Mouse (Mus musculus) embryonic facial prominence, embryonic 11.5 days (tissue): ENCODE measurements around the gene Gm14139. TPM values are rescaled to one million over a fixed set of nuclear protein-coding genes. Genes with fewer than 3 reads are reported as not detected.
"Not testable (repeated sequence)": the region's sequence is repeated elsewhere in the genome, so short reads cannot be mapped to it uniquely, and the experiment has no call there.

Experiments
- ATAC-seq: fragments of 200-750 bp; cut with Nextera tagmentation; replicated peaks from 2 replicates; pipeline ENCODE4 v1.8.0; 2017; ENCODE audit warnings: low read depth; ENCODE audit not compliant: insufficient number of reproducible peaks, low FRiP score, low TSS enrichment
- DNase-seq: peaks from one replicate; pipeline ENCODE4 v3.0.0-alpha.2; 2015; ENCODE audit warnings: low spot score
- H3K27ac ChIP-seq: fragments of 300-500 bp; sonication (generic); replicated peaks from 2 replicates; pipeline ENCODE4 v1.5.1; 2014; ENCODE audit warnings: mild to moderate bottlenecking, low read depth, low read length, control low read depth
- H3K27me3 ChIP-seq: fragments of 300-500 bp; sonication (generic); 2 replicates; pipeline ENCODE4 v1.6.1; 2014; ENCODE audit warnings: mild to moderate bottlenecking, low read length, moderate library complexity, mixed read lengths; ENCODE audit not compliant: control insufficient read depth, insufficient read depth
- H3K36me3 ChIP-seq: fragments of 300-500 bp; sonication (generic); replicated peaks from 2 replicates; pipeline ENCODE4 v1.6.1; 2014; ENCODE audit warnings: low read depth, mild to moderate bottlenecking, low read length, moderate library complexity, mixed read lengths; ENCODE audit not compliant: control insufficient read depth, insufficient read depth
- H3K4me1 ChIP-seq: fragments of 300-500 bp; sonication (generic); 2 replicates; pipeline ENCODE4 v1.6.1; 2014; ENCODE audit warnings: low read length, mixed read lengths; ENCODE audit not compliant: control insufficient read depth, insufficient read depth
- H3K4me2 ChIP-seq: fragments of 300-500 bp; sonication (generic); 2 replicates; pipeline ENCODE4 v1.6.1; 2014; ENCODE audit warnings: low read depth, mild to moderate bottlenecking, control low read depth, low read length, moderate library complexity
- H3K4me3 ChIP-seq: fragments of 300-500 bp; sonication (generic); 2 replicates; pipeline ENCODE4 v1.5.1; 2014; ENCODE audit warnings: low read depth, low read length, control low read depth
- H3K9ac ChIP-seq: fragments of 300-500 bp; sonication (generic); replicated peaks from 2 replicates; pipeline ENCODE4 v1.6.1; 2014; ENCODE audit warnings: mild to moderate bottlenecking, control low read depth, low read length
- H3K9me3 ChIP-seq: fragments of 300-500 bp; sonication (generic); replicated peaks from 2 replicates; pipeline ENCODE4 v1.6.1; 2016; ENCODE audit warnings: mild to moderate bottlenecking, low read length, inconsistent platforms, mixed read lengths; ENCODE audit not compliant: control insufficient read depth
- WGBS: fragments of 180-500 bp; shearing (Covaris S2); extraction: QIAGEN DNeasy Blood & Tissue Kit; methylation state at CpG from one replicate; pipeline ENCODE4 v1.1.7; 2014; 5-methylcytosine and 5-hydroxymethylcytosine counted together
- polyA plus RNA-seq: library from polyadenylated mRNA; unstranded; fragments of >200 nt; fragmentation: Nextera tagmentation; extraction: Ambion mirVana; gene quantifications from 2 replicates; pipeline ENCODE4 v1.2.1, GENCODE M21; 2014

Gm14139 gene
- polyA plus RNA-seq, 1 experiment from 2014 or later: not detected

DNA sequence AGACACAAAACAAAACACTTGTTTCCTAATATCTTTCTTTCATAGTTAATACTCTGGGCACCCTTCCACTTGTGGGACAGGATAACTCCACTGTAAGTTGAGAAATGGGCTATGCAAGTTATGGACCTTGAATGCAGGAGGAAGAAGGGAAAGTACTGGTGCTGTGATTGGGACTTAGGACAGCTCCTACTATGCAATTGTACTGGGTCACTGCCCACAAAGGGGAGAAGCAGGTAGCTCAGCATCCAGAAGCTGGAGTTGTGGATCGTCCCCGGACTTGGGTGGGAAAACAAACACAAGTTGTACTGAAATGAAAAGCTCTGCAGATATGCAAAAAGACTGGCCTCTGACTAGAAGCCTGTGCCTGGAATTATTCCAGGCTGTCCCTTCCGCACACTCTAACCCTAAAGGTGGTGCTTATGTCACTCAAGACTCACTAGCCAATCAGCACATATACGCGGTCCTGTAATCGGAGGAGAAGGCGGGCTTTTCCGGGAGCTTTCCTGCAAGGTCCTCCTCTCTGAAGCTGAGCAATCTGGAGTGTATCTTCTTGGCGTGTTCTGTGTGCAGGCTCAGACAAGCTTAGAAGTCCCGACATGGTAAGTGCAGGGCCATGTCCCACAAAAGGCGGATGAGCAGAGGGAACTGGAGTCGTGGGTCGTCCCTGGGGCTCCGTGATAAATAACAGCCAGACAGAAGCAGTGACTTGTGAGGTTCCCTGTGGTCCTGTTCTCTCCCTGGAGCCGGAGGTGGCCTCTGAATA, 36.2 kb downstream of the Gm14139 start, which contains the start of gene Zfp937:
TSS of gene Zfp937 (plus strand) at position 474 of the 763 bp plus-strand sequence.
- H3K4me3 ChIP-seq: peak within 1 kb of the TSS; percentile 37
- peak within 1 kb of the TSS; percentile 29 for H3K4me2 ChIP-seq
- ATAC-seq (peak; percentile 100), DNase-seq (peak; percentile 57)
- H3K36me3 ChIP-seq, H3K27me3 ChIP-seq, H3K27ac ChIP-seq, H3K4me1 ChIP-seq, H3K9me3 ChIP-seq: not testable (repeated sequence)
- WGBS: 0% methylated on average over 15 of the region's 15 CpGs
- H3K9ac ChIP-seq: peak within 1 kb of the TSS; percentile 55

DNA sequence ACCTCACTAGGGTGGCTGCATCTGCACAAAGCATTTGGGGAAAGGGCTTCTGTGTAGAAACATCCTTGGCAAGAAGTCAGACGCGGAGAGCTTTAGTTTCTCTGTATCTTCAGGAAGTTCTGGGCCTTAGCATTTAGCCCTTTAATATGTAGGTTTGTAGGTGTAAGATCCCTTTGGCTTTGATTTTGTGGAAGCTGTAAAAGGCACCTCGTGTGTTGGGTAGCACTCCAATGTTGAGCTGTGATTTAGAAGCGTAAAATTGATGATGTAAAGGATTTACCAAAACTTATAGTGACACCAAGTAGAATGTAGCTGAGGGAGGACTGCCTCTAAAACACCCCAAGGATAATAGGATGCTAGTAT, 36.8 kb downstream of the Gm14139 start:
- Histone ChIP-seq H3K9ac (peak overlapping the region; percentile 55), H3K4me3 (peak overlapping the region; percentile 37), H3K4me2 (peak overlapping the region; percentile 21; the same call in 1 of the 2 replicates)
- H3K36me3 ChIP-seq, H3K27me3 ChIP-seq, H3K9me3 ChIP-seq, H3K4me1 ChIP-seq, ATAC-seq, H3K27ac ChIP-seq: not testable (repeated sequence)
- DNase-seq: peak; percentile 3
- 18% methylated on average over 4 of the region's 4 CpGs for WGBS

DNA sequence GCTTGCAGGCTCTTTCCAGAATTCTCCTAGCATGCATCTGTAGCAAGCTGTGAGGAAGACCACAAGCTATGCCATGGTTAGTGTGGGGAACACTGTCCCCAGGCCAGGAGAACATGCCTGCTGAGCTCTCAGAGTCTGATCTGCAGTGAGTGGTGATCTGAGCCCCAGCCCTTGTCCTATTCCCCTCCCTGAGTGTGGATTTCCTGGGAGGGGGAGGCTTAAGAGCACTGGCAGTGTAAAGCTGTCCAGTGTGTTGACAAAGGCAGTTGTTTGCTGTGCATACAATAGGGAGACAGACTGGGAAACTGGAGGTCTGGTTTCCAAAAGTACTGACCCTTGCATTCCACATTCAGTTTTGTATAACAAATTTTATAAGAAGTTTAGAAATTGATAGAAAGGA, 41.7 kb downstream of the Gm14139 start:
- not testable (repeated sequence) for H3K4me2 ChIP-seq, H3K4me1 ChIP-seq, H3K36me3 ChIP-seq, H3K9ac ChIP-seq, H3K27me3 ChIP-seq, H3K4me3 ChIP-seq, DNase-seq, ATAC-seq, H3K27ac ChIP-seq, H3K9me3 ChIP-seq

Other genes starting within 250 kb of the Gm14139 start
- 5.9 and 9.5 TPM in 2 replicates for gene Zfp120, start 45.0 kb upstream of the Gm14139 start, polyA plus RNA-seq
- gene Gm10770, start 2.1 kb upstream of the Gm14139 start, polyA plus RNA-seq: not detected in 2 replicates
- 9.4 and 11.0 TPM in 2 replicates for gene Zfp937, start 36.3 kb downstream of the Gm14139 start, polyA plus RNA-seq
- gene Gm21994, start 73.8 kb downstream of the Gm14139 start, polyA plus RNA-seq: 3.4 and 3.8 TPM in 2 replicates
- not detected in 2 replicates for gene Gm14124, start 75.8 kb downstream of the Gm14139 start, polyA plus RNA-seq
- 2.2 and 2.8 TPM in 2 replicates for gene Gm10130, start 141.9 kb downstream of the Gm14139 start, polyA plus RNA-seq
- gene 3300002I08Rik, start 181.0 kb downstream of the Gm14139 start, polyA plus RNA-seq: 9.1 and 9.2 TPM in 2 replicates